Mouse (Mus musculus) limb, embryonic 14.5 days (tissue): ENCODE results near the gene Grid2. TPM values are rescaled to one million over a fixed set of nuclear protein-coding genes. Genes with fewer than 3 reads are reported as not detected.

Experiments used
- ATAC-seq: fragments of 200-750 bp; cut with Nextera tagmentation; 2 replicates; pipeline ENCODE4 v1.8.0; 2017; ENCODE audit warnings: low read depth, moderate number of reproducible peaks, moderate TSS enrichment; ENCODE audit not compliant: low FRiP score
- DNase-seq: peaks from one replicate; pipeline ENCODE4 v3.0.0-alpha.2; 2015; ENCODE audit warnings: low spot score
- H3K27ac ChIP-seq: fragments of 300-500 bp; sonication (generic); replicated peaks from 2 replicates; pipeline ENCODE4 v1.5.1; 2014; ENCODE audit warnings: low read depth, mild to moderate bottlenecking, low read length, moderate library complexity, mixed read lengths
- H3K27me3 ChIP-seq: fragments of 300-500 bp; sonication (generic); 2 replicates; pipeline ENCODE4 v1.6.1; 2014; ENCODE audit warnings: low read length, mixed read lengths; ENCODE audit not compliant: control insufficient read depth, insufficient read depth
- H3K36me3 ChIP-seq: fragments of 300-500 bp; sonication (generic); 2 replicates; pipeline ENCODE4 v1.6.1; 2014; ENCODE audit warnings: mild to moderate bottlenecking, low read length, moderate library complexity, mixed read lengths; ENCODE audit not compliant: control insufficient read depth, insufficient read depth
- H3K4me1 ChIP-seq: fragments of 300-500 bp; sonication (generic); 2 replicates; pipeline ENCODE4 v1.6.1; 2014; ENCODE audit warnings: antibody characterized with exemption, low read length, mixed read lengths; ENCODE audit not compliant: control insufficient read depth, insufficient read depth
- H3K4me2 ChIP-seq: fragments of 300-500 bp; sonication (generic); replicated peaks from 2 replicates; pipeline ENCODE4 v1.6.1; 2014; ENCODE audit warnings: low read depth, mild to moderate bottlenecking, low read length, moderate library complexity; ENCODE audit not compliant: severe bottlenecking
- H3K4me3 ChIP-seq: fragments of 300-500 bp; sonication (generic); replicated peaks from 2 replicates; pipeline ENCODE4 v1.5.1; 2014; ENCODE audit warnings: low read length
- H3K9ac ChIP-seq: fragments of 300-500 bp; sonication (generic); 2 replicates; pipeline ENCODE4 v1.6.1; 2014; ENCODE audit warnings: mild to moderate bottlenecking, low read depth, low read length, moderate library complexity; ENCODE audit not compliant: severe bottlenecking
- H3K9me3 ChIP-seq: fragments of 300-500 bp; sonication (generic); 2 replicates; pipeline ENCODE4 v1.6.1; 2016; ENCODE audit warnings: low read length; ENCODE audit not compliant: control insufficient read depth
- POLR2A ChIP-seq: fragments of 200-500 bp; IDR thresholded peaks from 2 replicates; pipeline ENCODE4 v1.8.0; 2012; ENCODE audit warnings: inconsistent platforms, mild to moderate bottlenecking, moderate library complexity, borderline replicate concordance; ENCODE audit not compliant: insufficient read depth, insufficient read length; ENCODE audit errors: extremely low read depth
- WGBS: fragments of 180-500 bp; shearing (Covaris S2); extraction: QIAGEN DNeasy Blood & Tissue Kit; methylation state at CpG from one replicate; pipeline ENCODE4 v1.1.7; 2014; 5-methylcytosine and 5-hydroxymethylcytosine counted together
- polyA plus RNA-seq, 2 experiments: library from polyadenylated mRNA; depleted of rRNA in 1 of 2; stranded (reverse) in 1 of 2; unstranded in 1 of 2; fragments of >200 nt; fragmentation: Nextera tagmentation in 1 of 2; extraction: Ambion mirVana in 1 of 2; gene quantifications; 2 replicates each; pipeline versions ENCODE4 v1.2.1 to v1.2.3; 2012 to 2014

The Grid2 gene
- polyA plus RNA-seq, 2 experiments = 1.1 to 1.9 TPM

DNA sequence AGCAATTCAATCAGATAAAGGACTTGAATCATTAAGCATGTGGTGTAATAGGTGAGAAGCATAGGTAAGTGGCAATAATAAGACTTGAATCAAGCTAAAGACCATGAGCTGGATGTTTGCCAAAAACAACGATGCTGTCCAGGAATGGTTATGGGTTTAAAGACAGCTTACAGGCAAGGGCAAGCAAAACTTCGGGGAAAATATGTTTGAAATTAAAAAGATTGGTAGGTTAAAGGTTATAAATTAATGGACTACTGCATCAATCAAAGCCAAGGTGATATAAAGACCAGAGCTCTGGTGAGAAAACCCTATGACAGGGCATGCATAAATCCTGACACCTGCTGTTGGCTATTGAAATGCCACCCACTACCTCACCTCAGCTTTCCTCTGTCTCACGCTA is 1072.2 kb downstream of the Grid2 start:
- 45% methylated on average over 3 of the region's 3 CpGs for WGBS
- Histone ChIP-seq H3K9ac (no peak overlapping the region), H3K27me3 (no peaks in the 10 kb centered on the region), H3K4me2 (no peak overlapping the region), H3K9me3 (no peaks in the 10 kb centered on the region), H3K4me1 (no peaks in the 10 kb centered on the region), H3K4me3 (no peak overlapping the region), H3K27ac (no peak overlapping the region), H3K36me3 (no peaks in the 10 kb centered on the region)
- DNase-seq = no peak
- no peak for TF ChIP-seq POLR2A
- no peak for ATAC-seq

DNA sequence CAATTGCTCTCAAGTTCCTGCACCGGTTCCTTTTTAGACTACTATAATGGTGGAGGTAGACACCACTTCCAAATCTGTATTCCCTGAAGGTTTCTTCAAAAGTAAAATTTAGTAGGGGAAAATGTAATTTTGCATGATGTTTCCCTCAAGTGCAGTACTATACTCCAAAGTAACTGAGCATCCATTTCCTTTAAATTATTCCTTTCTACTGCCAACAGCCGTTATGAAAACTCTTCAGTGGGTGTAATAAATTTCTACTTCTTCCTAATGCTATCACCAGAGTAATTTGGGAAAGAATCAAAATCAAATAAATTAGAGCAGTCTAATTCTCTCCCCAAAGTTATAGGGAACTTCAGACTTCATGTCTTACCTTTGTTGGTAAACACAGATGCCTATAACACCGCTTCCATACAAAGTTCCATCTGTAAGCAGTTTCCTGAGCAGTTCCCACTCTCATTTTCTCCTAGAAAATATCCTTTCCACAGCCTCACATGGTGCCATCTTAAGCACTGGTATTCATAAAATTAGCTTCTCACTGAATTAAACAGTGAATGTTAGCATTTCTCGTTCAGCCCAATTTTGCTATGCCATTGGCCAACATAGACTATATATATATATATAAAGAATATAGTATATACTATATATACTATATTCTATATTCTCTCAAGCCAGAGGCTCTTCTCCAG is 1142.9 kb downstream of the Grid2 start:
- Histone ChIP-seq H3K27me3 (no peaks in the 10 kb centered on the region), H3K4me3 (no peak overlapping the region), H3K27ac (no peak overlapping the region), H3K4me2 (no peak overlapping the region), H3K4me1 (no peaks in the 10 kb centered on the region), H3K9me3 (no peaks in the 10 kb centered on the region), H3K36me3 (no peaks in the 10 kb centered on the region), H3K9ac (no peak overlapping the region)
- ATAC-seq (no peak), DNase-seq (no peak)
- 84% methylated on average over 4 of the region's 4 CpGs for WGBS
- TF ChIP-seq POLR2A = no peak

DNA sequence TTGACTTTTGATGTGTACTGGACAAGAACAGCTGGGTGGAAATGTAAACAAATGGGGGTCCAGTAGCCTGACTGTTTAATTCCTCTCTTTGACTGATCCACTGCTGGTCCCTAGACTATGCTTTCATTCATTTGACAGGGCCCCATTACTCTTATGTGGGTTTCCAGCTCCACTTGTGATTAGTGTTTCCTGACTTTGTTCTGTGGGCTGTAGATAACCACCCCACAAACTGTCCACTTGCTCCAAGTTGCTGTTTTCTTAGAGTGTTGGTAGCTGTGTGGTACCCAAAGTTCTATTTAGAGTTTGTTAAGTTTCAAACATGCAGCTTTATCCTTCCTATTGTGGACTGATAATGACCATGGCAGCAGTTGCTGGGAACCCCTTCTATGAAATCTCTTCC is 1172.0 kb downstream of the Grid2 start:
- Histone ChIP-seq H3K4me1 (no peaks in the 10 kb centered on the region), H3K4me2 (no peak overlapping the region), H3K36me3 (no peaks in the 10 kb centered on the region), H3K27me3 (no peaks in the 10 kb centered on the region), H3K4me3 (no peak overlapping the region), H3K27ac (no peak overlapping the region), H3K9ac (no peak overlapping the region), H3K9me3 (no peaks in the 10 kb centered on the region)
- ATAC-seq (no peak), DNase-seq (no peak)
- TF ChIP-seq POLR2A = no peak

DNA sequence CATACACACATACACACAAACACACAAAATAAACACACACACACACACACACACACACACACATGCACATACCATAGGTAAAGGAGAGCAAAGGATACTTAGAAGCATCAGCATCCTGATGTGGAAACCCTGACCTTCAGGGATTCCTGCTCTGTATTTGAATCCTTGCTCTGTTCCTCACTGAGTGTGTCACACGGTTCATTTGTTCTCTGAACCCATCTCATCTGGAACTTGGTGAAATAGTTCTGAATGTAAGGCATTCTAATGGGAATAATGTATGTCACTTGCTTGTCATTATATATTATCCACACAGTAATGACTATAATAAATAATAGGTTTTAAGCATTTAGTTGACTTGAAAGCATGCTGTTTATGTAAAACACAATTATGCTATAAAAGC is 1173.2 kb downstream of the Grid2 start:
- no peak overlapping the region for H3K4me3 ChIP-seq
- no peaks in the 10 kb centered on the region for H3K4me1 ChIP-seq
- TF ChIP-seq POLR2A = no peak
- no peak overlapping the region for H3K4me2 ChIP-seq
- H3K9me3 ChIP-seq = no peaks in the 10 kb centered on the region
- no peak for DNase-seq
- no peak overlapping the region for H3K9ac ChIP-seq
- H3K36me3 ChIP-seq = no peaks in the 10 kb centered on the region
- 48% methylated on average over 1 of the region's 1 CpGs for WGBS
- no peak overlapping the region for H3K27ac ChIP-seq
- ATAC-seq = no peak
- H3K27me3 ChIP-seq = no peaks in the 10 kb centered on the region

DNA sequence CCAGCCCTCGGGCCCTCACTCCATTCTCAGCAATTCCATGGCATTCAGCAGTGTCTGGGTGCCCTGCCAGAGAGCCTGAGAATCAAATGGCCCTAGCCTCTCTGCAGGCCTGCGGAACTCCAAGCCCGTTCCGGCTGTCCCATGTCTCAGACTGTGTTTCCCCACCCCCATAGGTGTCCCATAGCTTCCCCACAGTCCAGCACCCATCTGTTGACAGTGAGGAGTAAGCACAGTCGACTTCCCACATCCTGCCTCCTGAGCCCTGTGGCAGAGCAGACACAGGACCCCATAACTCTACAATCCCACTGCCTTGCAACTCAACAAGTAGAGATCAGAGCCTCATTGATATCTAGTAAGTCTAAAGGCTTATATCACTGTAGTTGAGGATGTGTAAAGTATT is 1192.5 kb downstream of the Grid2 start:
- H3K9me3 ChIP-seq = no peaks in the 10 kb centered on the region
- no peak overlapping the region for H3K4me3 ChIP-seq
- 83% methylated on average over 5 of the region's 5 CpGs for WGBS
- no peaks in the 10 kb centered on the region for H3K27me3 ChIP-seq
- H3K27ac ChIP-seq = no peak overlapping the region
- no peak overlapping the region for H3K4me2 ChIP-seq
- TF ChIP-seq POLR2A = no peak
- no peaks in the 10 kb centered on the region for H3K4me1 ChIP-seq
- DNase-seq = no peak
- ATAC-seq = no peak
- H3K9ac ChIP-seq = no peak overlapping the region
- H3K36me3 ChIP-seq = no peaks in the 10 kb centered on the region
